Mouse (Mus musculus): Measurements from ENCODE around the gene Xpo6. TPM values are rescaled to one million over a fixed set of nuclear protein-coding genes. Genes with fewer than 3 reads are reported as not detected.

Xpo6 gene
- polyA plus RNA-seq (2012): 109 and 197 TPM in 2 replicates

DNA sequence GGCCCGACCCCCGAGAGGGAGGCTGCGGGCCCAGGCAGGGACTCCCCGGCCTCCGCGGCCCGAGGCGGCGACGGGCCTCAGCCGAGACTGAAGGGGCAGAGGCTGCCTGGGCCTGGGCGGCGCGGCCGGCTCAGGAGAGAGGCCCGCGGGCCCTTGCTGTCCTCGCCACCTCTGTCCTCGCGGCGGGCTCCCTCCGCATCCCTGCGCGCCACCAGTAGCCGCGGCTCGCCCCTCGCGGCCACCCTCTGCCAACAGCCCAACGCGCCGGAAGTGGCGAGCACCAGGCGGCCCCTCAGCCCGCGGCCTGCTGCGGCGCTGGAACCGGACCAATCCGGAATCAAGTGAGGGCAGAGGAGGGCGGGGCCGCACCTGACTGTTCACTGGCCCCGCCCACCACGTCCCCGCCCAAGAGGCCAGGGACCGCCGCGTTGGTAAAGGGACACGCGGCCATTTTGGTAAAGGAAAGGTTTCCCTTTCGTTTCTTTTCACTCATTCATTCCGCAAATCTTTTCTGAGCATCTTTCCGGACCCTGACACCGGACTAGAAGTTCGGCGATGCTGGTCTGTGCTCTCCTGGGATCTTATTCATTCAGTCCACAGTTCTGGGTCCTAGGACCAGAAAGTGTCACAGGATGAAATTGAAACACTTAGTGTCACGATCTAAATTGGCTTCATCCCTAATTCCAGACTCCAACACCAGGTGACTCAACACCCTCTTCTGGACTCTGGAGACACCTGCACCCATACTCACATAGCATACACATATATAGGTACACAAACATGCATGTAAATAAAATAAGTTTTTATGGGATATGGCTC is at the start of gene Xpo6:
Gene Xpo6 (minus strand): TSS at position 324 of the 819 bp plus-strand sequence.
- TF ChIP-seq GATA1 (IDR thresholded peaks at IDR 0.05; ENCODE audit: low read length): no peak

GRCm38 (mm10) chr7:126249986-126250385 is 49.7 kb upstream of the Xpo6 start:
- no peak for TF ChIP-seq GATA1 (IDR thresholded peaks at IDR 0.05; ENCODE audit: low read length)

- no peak for TF ChIP-seq GATA1 (IDR thresholded peaks at IDR 0.05; ENCODE audit: low read length)
Measured at GRCm38 (mm10) chr7:126249146-126249545, 48.8 kb upstream of the Xpo6 start.

DNA sequence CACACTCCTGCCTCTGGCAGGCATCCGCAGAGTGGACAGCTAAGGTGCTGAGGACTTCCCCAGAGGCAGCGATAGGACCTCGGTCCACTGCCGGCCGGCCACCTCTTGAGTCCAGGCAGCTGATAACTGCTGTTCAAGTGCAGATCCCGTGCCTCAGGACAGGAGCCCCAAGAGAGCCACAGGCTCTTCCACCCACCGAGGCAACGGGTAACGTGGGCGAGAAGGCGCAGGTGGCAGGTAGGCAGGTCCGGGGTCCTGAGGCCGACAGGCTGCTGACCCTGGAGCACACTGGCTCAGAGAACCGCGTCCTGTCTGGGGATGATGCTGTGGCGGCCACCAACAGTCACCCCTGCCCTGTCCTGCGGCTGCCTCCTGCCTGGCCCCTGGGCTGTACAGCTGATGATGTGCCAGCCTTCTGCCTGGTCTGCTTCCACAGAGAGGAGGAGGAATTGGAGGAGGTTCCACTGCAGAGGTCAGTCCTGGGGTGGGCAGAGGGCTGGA is 48.4 kb upstream of the Xpo6 start:
- no peak for TF ChIP-seq GATA1 (IDR thresholded peaks at IDR 0.05; ENCODE audit: low read length)

GRCm38 (mm10) chr7:126248088-126248487 is 47.8 kb upstream of the Xpo6 start:
- no peak for TF ChIP-seq GATA1 (IDR thresholded peaks at IDR 0.05; ENCODE audit: low read length)

- TF ChIP-seq GATA1 (IDR thresholded peaks at IDR 0.05; ENCODE audit: low read length): no peak
Measured at GRCm38 (mm10) chr7:126244168-126244750, 44.0 kb upstream of the Xpo6 start.

DNA sequence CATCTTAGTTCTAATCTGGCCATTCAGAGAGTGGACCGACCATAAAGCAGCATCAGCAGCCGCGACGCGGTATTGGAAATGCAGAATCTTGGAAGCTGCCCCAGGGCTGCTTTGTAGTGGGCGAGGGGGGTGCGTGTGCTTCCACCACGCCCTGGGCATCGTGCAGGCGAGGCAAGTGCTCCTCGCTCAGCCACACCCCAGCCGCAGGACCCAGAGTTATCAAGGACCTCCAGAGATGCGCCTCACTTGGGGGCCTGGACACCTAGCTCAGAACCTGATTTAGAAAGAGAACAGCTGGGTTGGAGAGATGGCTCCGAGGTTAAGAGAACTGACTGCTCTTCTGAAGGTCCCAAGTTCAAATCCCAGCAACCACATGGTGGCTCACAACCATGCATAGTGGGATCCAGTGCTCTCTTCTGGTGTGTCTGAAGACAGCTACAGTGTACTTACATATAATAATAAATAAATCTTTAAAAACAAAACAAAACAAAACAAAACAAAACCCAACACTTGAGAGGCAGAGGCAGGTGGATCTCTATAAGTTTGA is 40.6 kb upstream of the Xpo6 start:
- TF ChIP-seq GATA1 (IDR thresholded peaks at IDR 0.05; ENCODE audit: low read length): no peak

GRCm38 (mm10) chr7:126236794-126237192 is 36.5 kb upstream of the Xpo6 start:
- no peak for TF ChIP-seq GATA1 (IDR thresholded peaks at IDR 0.05; ENCODE audit: low read length)

GRCm38 (mm10) chr7:126236083-126236793 is 35.9 kb upstream of the Xpo6 start:
- no peak for TF ChIP-seq GATA1 (IDR thresholded peaks at IDR 0.05; ENCODE audit: low read length)

DNA sequence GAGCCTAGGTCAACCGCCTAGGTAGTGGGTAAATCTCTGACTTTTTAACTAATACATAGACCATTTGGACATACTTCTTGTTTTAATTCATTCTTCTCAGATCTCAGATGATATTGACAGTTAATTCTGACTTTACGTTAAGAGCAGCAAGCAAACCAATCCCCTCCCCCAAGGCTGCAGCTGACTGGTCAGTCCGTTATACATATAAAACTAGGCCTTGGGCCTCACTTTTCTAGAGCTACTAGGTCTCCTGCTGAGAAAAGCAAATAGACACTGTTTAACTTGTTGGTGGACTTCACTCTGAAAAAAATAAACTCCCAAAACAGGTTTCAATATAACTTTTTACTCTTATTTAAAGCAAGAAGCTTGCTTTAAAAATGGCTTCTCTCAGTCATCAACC is 34.3 kb upstream of the Xpo6 start:
- no peak for TF ChIP-seq GATA1 (IDR thresholded peaks at IDR 0.05; ENCODE audit: low read length)

DNA sequence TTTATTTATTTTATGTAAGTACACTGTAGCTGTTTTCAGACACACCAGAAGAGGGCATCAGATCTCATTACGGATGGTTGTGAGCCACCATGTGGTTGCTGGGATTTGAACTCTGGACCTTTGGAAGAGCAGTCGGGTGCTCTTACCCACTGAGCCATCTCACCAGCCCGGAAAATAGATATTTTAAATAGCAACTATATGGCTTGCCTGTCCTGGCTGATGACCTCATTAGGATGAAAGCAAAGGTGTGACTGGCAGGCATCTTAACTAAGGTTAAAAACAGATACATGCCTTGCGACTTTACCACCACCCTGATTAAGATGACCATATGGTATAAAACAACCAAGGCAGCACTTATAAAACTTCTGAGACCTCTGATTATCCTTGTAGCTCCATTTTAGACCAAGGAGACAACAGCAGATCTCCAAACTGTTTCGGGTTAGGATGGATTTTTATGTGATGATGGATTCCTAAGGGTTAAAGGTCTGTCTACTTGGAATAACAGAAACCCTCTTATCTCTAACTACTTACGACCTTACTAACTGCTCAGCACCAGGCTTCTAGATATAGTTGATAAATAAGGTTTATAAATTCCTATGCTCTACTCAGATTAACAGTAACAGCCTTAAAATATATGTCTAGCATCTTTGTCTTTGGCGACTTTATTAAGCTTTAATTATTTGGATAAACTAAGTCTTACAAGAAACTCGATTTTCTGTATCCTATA is 32.2 kb upstream of the Xpo6 start:
- no peak for TF ChIP-seq GATA1 (IDR thresholded peaks at IDR 0.05; ENCODE audit: low read length)

DNA sequence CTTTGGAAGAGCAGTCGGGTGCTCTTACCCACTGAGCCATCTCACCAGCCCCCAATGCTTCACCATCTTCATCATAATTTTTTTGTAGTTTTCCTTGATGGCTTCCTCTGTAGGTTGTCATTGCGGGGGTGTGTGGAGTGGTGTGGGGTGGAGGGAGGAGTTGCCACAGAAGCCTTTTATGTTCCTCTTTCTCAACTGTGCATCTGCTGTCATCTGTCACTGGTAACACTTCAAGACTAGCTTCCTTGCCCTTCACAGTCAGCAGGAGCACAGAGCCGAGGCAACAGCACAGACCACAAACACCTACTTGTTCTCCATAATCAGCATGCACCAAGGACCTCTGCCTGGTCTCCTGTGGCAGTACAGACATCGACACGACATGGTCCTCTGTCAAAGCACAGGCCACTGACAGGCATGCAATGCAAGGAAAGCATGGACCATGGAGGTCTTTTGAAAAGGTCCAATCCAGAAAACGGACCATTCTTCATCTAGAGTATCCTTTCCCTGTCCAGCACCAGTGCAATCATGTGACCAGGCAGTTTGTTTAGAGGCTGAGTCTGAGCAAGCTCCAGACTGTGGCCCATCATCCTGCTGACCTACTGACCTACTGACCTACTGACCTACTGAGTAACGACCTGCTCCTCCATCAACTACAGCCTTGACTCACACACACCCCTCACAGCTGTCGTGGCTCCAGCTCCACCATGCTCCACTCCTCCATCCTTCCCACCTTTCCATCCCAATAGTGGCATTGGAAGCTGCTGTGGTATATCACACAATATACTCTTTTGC is 30.3 kb upstream of the Xpo6 start:
- TF ChIP-seq GATA1 (IDR thresholded peaks at IDR 0.05; ENCODE audit: low read length): no peak

DNA sequence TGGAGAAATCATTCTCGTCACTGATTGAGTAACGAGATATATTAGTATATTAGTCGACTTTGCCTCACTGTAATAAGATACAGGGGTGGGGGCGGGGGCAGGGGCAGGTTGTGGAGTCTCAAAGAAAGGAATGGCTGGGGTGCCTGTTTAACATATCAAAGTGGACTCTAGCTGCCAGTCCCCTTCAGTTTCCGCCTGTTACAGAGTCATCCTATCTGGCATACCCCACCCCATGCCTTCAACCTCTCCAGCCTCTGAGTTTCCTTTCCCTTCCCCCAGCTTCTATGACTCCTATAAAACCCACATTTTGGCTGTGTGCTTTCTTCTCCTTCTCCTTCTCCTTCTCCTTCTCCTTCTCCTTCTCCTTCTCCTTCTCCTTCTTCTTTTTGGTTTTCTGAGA is 25.8 kb upstream of the Xpo6 start:
- TF ChIP-seq GATA1 (IDR thresholded peaks at IDR 0.05; ENCODE audit: low read length): no peak

- no peak for TF ChIP-seq GATA1 (IDR thresholded peaks at IDR 0.05; ENCODE audit: low read length)
Measured at GRCm38 (mm10) chr7:126222753-126223152, 22.5 kb upstream of the Xpo6 start.
